Mouse (Mus musculus): ENCODE data around the gene Hacd2. TPM values are rescaled to one million over a fixed set of nuclear protein-coding genes. Genes with fewer than 3 reads are reported as not detected.

Gene Hacd2
- total RNA-seq, 2 experiments from 2014 or later = 11.3 to 15.8 TPM

DNA sequence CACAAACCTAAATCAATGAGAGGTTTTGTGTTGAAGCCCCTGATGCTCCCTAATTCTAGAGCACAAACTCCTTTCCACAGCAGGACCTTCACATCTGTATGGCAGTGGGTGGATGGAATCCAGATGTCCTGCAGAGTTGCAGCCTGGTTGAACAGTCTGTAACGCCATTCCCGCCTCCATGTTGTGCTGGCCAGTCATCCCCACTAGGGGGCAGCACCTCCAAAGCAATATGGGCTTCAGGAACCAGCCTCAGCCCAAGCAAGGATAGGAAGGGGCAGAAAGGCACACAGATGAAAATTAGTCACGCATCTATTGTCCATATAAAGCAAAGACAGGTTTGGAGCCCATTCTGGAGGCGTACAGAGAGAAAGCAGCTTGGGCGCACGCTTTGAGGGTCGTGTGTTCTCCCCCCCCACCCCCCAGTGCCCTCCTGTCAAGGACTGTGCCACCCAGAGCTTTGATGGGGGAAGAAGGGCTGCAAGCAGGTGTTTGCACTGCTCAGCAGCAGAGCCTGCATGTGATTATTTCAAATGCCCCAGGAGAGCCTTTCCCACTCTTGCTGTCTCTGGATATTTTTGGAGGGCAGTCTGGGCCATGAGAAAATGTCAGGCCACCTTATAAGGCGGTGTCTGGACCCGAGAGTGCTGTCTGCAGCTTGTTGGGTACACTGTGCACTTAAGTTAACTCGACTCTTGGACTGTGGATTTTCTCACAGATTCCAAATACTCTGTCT lies 88.3 kb downstream of the Hacd2 start:
- intact Hi-C loops (cut with DNase I) = loop anchor here (1.0 kb wide), 2 partner anchors 46 to 160 kb away; no protein-coding TSS in a partner anchor
- peak; percentile 93 to 96 for DNase-seq

DNA sequence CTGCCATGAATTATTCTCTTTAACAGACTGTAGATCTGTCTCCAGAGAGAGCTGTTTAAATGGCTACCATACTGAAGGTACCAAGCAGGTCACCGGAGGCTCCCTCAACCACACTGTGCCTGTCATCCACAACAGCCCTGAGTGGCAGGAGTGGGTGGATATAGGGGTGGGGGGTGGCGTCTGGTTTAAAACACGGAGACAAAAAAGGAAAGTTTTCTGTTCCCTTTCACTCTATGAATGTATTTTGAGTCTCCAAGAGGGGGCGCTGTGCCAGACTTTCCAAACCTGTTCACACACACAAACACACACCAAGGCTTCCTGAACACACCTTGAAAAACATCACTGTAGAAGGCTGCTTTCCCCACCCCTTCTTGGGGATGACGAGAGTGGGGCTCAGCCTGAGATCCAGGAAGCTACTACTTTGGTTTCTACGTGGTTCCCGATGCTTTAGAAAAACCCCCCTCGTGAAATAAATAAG lies 89.0 kb downstream of the Hacd2 start:
- DNase-seq = peak in 1 of 2 experiments; percentile 48
- intact Hi-C loops (cut with DNase I) = no loop called here

DNA sequence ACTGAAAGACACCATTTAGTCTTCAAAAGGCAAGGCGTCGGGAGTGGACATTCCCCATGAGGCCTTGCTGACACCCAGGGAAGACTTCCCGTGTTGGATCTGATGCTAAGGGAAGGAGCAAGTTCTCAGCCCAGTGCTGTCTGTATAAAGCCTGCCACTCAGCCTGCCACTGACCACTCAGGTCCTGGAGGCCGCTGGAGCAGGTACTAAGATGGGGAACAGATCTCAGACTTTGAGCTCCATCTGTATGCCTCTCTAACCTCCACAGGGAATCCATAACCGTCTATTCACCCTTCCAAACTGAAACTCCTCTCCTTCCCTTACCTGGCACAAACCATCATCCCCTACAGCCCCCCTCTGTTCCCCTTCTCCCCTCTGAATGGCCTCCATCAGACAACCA lies 91.3 kb downstream of the Hacd2 start:
- intact Hi-C loops (cut with DNase I) = no loop called here
- no peak for DNase-seq

DNA sequence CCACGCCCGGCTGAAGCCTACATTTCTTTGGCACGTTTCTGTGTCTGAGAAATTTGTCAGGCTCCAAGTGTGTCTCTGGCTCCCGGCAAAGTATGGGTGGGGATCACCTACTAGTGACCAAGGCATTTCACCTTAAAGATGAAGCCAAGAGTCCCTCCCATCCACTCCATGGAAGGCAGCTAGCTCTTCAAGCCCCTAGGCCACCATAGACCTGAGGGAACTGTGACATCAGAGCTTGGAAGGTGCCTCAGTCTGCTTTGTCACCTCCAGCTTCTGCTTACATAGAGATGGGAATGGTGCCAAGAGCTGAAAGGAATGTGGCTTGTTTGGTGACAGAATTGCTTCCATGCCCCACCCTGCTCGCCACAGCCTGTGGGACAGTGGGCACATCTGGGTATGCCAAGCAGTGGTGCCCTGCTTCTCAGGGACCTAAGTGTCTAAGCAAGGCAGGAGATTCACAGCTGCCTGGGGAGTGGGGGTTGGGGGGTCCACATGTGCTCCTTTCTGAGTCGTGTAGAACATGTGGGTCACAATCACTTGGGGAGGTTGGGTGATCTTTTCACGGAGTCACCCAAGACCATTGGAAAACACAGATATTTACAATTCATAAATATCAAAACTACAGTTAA lies 94.2 kb downstream of the Hacd2 start:
- DNase-seq = no peak
- intact Hi-C loops (cut with DNase I) = no loop called here

DNA sequence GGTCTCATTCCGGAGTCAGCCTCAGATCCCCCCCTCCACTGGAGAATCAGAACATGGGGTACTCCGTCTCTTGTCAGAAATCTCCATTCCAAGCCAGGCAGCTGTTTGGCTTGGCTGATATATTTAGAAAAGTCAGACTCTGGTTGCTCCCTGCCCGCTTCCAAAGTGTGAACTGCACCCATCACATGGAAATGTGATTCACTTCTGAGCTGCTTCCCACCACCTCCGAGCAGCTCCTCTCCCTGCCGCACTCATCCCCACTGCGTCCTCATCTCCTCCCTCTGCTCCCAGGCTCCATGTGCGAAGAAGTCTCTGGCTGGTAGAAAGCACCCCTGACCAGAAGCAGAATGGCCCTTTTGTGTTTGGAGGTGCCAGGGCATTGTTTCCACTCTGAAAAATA lies 95.2 kb downstream of the Hacd2 start:
- DNase-seq = no peak

DNA sequence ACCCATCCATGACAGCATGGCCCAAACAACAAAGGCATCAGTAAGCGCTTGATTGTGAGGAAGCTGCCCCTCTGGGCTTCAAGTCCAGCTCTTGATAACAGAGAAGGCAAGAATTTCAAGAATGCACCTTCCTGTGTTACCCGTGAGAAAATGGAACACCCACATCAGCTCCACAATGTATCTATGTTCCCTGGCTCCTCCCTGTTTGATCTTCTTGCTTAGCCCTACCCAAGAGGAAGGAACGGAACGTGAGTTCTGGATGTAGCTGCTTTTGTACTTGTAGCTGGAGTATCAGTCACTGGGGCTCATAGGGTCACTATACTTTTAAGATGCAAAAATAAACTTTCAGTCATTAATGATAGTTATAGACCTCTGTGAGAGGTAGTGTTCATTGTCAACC lies 98.4 kb downstream of the Hacd2 start:
- intact Hi-C loops (cut with DNase I) = no loop called here
- DNase-seq = no peak

More for the DNA sequence above, 95.2 kb downstream of the Hacd2 start:
- intact Hi-C loops (cut with DNase I) = no loop called here

DNA sequence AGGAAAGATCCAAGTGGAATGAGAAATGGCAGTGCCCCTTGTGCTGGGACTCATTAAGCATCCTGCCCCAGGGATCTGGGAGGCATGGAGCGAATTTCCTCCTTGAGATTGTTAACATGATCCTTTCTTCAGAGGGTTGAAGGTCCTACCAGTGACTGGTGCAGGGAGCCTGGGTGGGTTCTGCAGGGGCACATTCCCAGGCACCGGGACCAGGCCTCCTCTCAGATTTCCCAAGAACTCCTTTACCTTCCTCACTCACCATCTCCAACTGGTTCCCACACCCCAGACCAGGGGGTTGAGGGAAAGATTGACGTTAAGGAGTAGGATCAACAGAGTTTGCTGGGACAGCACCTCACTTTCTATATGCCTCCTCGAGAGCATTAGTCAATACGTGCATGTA lies 105.0 kb downstream of the Hacd2 start:
- no peak for DNase-seq
- intact Hi-C loops (cut with DNase I) = no loop called here

DNA sequence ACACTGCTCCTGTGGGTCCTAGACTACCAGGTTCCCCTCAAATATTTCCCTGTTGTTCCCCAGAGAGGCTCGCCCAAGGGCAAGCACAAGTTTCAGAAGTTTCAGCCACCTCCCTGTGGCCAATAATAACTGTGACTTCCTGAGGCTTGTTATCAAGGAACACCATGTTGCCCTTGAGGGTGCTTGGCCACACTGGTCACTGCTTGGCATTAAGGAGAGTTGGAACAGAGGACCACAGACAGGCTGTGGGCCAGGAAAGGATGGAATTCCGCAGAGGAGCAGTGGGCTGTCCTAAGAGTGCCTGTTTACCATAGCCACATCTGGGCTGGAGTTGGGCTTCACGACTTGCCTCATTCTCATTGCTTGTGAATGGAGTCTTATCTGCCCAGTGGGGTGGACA lies 107.9 kb downstream of the Hacd2 start:
- peak; percentile 79 to 81 for DNase-seq
- intact Hi-C loops (cut with DNase I) = loop anchor here (2.0 kb wide), 1 partner anchor 25 kb away; the partner anchor contains the start of gene Adcy5

DNA sequence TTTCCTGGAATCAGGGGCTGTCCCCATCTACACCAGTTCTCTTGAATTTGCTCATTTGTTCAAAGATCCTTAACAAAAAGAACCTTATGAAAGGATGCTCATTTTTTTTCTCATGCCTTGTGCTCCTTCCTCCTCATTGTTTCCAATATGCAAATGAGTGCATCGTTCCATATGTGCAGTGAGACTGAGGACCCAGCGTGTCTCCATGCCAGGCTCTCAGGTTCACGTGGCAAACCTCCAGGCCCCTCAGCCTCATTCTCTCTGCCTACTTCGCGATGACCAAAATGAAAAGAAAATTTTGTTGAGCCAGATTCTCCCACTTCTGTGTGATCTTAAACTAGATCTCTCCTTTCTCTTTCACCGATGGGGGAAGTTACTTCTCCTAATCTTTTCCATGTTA lies 117.2 kb downstream of the Hacd2 start:
- intact Hi-C loops (cut with DNase I) = no loop called here

DNA sequence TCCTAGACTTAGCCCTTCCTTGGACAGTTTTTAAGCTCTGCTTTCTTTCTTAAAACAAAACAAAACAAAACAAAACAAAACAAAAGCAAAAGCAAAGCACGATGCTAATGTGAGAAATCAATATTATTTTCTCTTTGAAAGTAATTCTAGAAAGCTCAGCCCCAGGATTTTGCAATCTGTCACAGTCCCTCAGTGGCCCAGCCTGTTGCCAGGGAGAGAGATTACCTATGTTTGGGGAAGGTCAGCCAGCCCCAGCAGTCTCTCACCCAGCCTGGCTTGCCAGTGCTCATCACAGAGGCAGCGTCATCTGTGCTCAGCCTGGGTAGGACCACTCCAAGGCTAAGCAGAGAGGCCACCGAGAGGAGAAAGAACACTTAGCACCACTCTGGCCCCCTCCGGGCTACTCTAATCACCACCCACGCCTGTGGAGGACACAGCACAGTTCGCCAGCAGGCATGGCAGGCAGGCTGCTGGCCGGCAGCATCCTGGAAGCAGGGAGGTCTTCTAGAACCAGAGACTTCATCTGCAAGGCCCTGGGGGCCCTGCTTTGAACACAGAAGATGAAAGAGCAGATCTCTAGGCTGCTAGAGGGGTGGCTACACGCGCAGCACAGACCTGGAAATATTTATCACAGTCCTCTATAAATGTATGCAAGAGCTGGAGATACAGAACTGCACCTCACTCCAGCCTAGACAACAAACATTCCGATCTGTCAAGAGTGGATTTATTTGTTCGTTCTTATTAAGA lies 117.8 kb downstream of the Hacd2 start:
- intact Hi-C loops (cut with DNase I) = no loop called here
- peak in 1 of 2 experiments; percentile 27 for DNase-seq

More for the DNA sequence above, 117.2 kb downstream of the Hacd2 start:
- DNase-seq = no peak

DNA sequence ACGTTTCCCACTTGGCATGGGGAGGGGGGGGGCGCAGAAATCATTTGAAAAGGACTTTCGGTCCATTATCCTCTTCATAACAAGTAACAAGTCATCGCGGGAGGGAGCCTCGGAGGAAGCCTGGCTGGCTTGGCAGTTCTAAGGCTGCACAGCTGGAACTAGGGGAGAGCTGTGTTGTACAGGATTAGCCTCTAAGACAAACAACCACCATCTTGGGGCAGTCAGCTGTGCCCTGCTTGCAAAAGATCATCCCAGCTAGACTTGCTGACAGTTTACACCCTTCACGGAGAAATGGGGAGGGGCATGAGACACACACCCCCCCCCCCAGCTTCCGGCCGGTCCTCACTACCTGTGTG lies 118.4 kb downstream of the Hacd2 start:
- intact Hi-C loops (cut with DNase I) = no loop called here
- DNase-seq = no peak

DNA sequence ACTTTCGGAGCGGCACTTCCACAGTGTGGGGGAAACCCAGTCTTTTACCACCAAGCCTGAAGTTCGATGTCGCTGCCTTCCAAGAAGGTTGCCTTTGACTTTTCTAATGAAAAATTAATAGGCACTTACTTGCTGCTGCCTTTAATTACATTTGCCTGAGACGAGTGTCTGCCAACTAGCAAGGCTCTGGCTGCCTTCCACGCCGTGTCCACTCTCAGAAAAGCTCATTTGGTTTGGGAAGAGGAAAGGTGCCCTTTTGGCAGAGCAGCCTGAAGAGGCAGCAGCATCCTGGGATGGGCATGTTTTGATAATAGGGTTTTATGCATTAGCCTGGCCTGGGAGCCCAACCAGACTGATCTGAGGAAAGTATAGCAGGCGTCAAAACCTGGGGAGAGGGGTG lies 119.6 kb downstream of the Hacd2 start:
- intact Hi-C loops (cut with DNase I) = no loop called here

DNA sequence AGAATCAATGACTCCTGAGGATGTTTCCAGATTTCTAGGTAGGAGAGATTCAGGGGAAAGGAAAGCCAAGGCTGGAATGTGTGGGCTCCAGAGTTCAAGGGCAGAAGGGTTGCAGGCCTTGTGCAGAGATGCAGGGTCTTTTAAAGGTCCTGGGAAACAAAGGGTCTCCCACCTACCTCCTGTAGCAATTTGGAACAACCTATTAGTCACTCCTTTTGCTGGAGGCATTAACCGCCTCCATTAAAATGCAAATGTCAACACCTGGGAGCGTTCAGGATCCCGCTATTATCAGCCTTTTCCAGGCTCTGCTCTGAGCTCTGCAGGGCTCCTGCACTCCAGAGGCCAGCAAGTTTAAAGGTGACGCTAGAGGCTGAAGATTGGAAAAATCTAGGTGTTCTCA lies 123.9 kb downstream of the Hacd2 start:
- intact Hi-C loops (cut with DNase I) = no loop called here
- no peak for DNase-seq

More for the DNA sequence above, 119.6 kb downstream of the Hacd2 start:
- DNase-seq = no peak

DNA sequence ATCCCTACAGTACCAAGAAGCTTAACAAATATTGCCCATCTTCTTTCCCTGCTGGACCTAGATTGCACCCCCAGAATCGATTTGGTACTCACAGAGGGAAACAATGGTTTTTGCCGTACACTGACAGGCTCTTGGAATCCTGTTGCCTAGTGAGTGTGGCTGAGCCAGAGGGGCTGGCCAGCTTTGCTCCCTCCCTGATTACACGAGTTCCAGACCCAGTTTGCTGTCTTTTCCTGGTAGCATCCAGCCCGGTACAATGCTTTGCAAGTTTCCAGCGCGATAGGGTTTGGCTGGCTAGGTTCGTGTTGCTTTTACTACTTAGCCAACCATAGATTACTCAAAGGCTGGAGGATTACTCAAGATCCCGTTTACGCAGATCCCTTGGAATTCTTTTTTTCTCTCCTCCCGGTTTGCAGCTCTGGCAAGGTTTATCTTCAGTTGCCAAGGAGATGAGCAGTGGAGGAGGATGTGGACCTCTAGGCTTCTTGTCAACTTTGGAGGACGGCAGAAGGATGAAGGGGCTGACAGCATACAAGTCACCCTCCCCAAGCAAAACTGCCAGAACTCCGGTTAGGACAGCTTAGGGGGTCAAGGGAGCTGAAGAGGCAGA lies 131.0 kb downstream of the Hacd2 start:
- intact Hi-C loops (cut with DNase I) = no loop called here
- no peak for DNase-seq

DNA sequence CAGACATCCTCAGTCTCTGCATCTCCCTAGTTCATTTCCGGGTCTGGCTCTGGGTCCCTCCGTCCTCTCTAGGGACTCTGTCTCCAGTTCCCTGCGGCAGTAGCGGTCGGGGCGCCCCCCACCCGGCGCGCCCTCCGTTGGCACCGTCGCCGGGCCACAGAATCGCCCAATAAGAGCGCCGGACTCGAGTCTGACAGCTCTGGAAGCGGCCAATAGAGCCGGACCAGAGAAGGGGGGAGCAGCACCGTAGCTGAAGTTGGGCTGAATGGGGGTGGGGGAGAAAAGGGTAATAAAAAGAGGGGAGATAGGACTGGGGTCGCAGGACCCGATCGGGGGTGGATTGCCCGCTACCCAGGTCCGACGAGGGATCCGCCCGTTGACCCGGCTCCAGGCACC lies 132.0 kb downstream of the Hacd2 start:
- peak; percentile 65 for DNase-seq
- intact Hi-C loops (cut with DNase I) = loop anchor here (2.0 kb wide), 1 partner anchor 23 kb away; no protein-coding TSS in a partner anchor

DNA sequence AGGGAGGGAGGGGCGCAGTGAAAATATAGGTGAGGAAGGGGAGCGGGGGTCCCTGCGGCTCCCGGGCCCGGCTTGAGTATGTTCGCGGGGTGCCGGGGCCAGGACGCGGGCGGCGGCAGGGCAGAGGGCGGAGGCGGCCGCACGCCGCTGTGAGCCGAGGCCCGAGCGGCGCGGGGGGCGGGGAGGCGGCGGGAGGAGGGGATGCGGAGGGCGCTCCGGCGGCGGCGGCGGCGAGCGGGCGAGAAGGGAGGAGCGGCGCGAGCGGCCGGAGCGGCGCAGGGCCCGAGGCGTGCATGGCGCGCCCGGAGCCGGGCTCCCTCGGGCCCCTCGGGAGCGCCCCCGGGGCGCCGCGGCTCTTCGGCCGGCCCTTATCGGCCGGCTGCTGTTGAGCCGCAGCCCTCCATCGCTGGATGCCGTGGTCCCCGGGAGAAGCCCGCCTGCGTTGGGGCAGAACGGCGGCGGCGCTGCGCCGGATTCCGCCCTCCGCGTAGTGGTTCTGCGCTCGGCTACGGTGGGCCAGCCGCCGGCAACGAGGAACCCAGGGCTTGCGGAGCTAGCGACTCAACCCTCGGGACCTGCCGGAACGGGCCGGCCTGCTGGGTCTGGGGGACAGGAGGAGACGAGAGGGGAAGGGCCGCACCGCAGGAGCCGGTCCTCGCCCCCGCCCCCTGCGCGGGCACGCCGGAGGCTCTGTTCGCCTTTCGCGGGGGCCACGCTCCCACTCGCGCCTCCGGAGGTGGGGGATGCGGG lies 132.6 kb downstream of the Hacd2 start, which contains the start of gene Adcy5:
TSS of gene Adcy5 (plus strand) at position 237 of the 750 bp plus-strand sequence.
- intact Hi-C loops (cut with DNase I) = loop anchor here (2.0 to 5.0 kb wide), 2 partner anchors 24 to 67 kb away; no protein-coding TSS in a partner anchor
- DNase-seq = peak; percentile 53

DNA sequence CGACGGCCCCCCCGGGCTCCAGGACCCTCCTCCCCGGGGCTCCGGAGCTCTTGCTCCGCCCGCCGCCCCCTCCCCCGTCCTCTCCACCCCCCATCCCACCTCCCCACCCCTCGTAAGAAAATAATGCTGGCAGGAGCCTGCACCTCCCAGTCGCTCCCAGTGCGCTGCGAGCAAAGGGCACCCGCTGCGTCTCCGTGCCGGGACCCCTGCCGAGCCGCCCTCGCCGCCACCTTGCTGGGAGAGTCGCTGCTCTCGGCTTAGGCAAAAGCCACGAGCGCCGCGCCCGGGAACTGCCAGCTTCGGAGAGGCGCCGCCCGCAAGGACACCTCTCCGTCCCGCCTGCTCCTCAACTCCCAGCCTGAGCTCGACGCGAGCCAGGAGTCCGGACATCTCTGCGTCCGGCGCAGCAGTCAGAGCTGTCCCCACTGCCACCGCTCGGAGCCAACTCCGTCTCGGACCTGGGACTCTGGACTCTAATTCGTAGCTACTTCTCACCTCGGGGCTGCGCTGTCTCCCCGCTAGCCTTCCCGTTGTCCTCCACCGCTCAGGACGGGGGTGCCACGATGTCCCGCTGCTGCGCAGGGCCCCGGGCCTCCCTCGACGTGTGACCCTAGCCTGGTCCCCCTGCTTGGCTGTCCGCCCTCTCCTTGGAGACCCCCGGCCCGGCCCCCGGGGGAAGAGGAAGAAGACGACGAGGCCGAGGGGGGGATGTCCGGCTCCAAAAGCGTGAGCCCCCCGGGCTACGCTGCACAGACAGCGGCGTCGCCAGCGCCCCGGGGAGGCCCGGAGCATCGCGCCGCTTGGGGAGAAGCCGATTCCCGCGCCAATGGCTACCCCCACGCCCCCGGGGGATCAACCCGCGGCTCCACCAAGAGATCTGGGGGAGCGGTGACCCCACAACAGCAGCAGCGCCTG lies 133.4 kb downstream of the Hacd2 start:
- intact Hi-C loops (cut with DNase I) = loop anchor here (1.0 to 5.0 kb wide), 4 partner anchors 25 to 115 kb away; no protein-coding TSS in a partner anchor
- DNase-seq = peak; percentile 73 to 77

DNA sequence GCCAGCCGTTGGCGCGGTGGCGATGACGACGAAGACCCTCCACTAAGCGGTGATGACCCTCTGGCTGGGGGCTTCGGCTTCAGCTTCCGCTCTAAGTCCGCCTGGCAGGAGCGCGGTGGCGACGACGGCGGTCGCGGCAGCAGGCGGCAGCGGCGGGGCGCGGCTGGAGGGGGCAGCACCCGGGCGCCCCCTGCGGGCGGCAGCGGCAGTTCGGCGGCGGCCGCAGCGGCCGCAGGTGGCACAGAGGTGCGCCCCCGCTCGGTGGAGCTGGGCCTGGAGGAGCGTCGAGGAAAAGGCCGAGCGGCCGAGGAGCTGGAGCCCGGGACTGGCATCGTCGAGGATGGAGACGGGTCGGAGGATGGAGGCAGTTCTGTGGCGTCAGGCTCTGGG lies 134.1 kb downstream of the Hacd2 start:
- DNase-seq = peak; percentile 64 to 65
- intact Hi-C loops (cut with DNase I) = loop anchor here (1.0 to 5.0 kb wide), 3 partner anchors 46 to 114 kb away; no protein-coding TSS in a partner anchor

DNA sequence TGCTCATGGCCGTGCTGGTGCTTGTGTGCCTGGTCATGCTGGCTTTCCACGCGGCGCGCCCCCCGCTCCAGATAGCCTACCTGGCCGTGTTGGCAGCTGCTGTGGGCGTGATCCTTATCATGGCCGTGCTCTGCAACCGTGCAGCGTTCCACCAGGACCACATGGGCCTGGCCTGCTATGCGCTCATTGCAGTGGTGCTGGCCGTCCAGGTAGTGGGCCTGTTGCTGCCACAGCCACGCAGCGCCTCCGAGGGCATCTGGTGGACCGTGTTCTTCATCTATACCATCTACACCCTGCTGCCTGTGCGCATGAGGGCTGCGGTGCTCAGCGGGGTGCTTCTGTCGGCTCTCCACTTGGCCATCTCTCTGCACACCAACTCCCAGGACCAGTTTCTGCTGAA lies 134.6 kb downstream of the Hacd2 start:
- intact Hi-C loops (cut with DNase I) = loop anchor here (1.0 to 5.0 kb wide), 3 partner anchors 47 to 113 kb away; no protein-coding TSS in a partner anchor
- no peak for DNase-seq
